Mouse (Mus musculus): Measurements from ENCODE around the gene Sf3b1. TPM values are rescaled to one million over a fixed set of nuclear protein-coding genes. Genes with fewer than 3 reads are reported as not detected.

The Sf3b1 gene
- polyA plus RNA-seq (2014; fragmentation: Illumina TruSeq; extraction: RNeasy Lipid Tissue Mini Kit (QIAGEN cat#74804); ENCODE audit: insufficient read depth, low read depth, low replicate concordance): 55.3 TPM

DNA sequence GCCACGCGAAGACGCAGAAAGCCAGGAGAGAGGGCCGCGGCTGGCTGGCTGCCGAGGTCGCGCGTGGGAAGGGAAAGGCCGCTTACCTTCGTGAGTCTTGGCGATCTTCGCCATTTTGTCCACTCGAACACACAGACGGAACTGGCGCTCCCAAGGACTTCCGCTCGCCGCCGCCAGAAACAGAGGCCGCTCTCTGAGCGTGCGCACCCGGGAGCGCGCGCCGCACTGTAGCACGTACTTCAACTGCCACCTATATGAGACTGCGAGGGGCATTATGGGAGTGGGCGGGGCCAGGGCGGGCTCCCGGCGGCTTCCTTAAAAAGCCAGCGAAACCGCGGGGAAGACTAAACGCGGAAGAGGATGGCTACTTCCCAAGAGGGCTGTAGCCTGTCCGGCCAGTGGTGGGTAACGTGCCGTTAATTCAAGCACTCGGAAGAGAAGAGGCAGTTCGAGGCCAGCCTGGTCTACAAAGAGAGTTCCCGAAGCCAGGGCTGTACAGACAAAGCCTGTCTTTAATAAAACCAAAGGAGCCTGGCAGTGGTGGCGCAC is at the start of gene Sf3b1:
TSS of gene Sf3b1 (minus strand) at position 229 of the 549 bp plus-strand sequence.

DNA sequence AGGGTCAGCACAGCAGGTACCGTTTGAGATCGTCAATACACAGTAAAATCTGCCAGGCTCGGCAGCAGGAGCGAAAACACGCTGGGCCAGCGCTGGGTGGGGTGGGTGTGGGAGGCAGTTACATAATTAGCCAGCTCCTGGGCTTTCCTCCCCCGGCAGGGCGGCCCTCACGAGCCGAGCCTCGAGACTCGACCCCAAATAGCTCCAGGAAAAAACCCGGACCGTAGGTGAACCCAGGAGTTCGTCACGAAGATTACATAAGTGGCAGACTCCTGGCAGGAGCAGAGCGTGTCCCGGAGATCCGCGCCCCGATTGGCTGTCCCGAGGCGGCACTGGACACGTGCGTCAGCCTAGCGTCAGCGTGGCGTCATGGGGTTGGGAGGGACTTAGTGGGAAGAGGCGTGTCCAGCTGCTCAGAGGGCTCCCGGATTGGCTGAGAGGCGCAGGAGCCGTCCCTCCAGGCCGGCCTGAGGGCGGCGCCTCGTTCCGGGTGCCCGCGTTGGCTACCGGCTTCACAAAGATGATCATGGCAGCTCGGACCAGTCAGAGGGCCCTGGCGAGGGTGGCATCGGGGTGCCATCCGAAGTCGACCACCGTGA is 25.2 kb upstream of the Sf3b1 start, which contains the start of gene Coq10b:
TSS of gene Coq10b (plus strand) at position 416 of the 599 bp plus-strand sequence.

Other genes starting within 250 kb of the Sf3b1 start
- gene Ankrd44, start 101.1 kb downstream of the Sf3b1 start, polyA plus RNA-seq (2014; fragmentation: Illumina TruSeq; extraction: RNeasy Lipid Tissue Mini Kit (QIAGEN cat#74804); ENCODE audit: insufficient read depth, low read depth, low replicate concordance): 31.1 TPM
- 37.8 TPM for gene Coq10b, start 25.3 kb upstream of the Sf3b1 start, polyA plus RNA-seq (2014; fragmentation: Illumina TruSeq; extraction: RNeasy Lipid Tissue Mini Kit (QIAGEN cat#74804); ENCODE audit: insufficient read depth, low read depth, low replicate concordance)
- 181 TPM for gene Hspe1, start 60.7 kb upstream of the Sf3b1 start, polyA plus RNA-seq (2014; fragmentation: Illumina TruSeq; extraction: RNeasy Lipid Tissue Mini Kit (QIAGEN cat#74804); ENCODE audit: insufficient read depth, low read depth, low replicate concordance)
- gene Hspd1, start 60.8 kb upstream of the Sf3b1 start, polyA plus RNA-seq (2014; fragmentation: Illumina TruSeq; extraction: RNeasy Lipid Tissue Mini Kit (QIAGEN cat#74804); ENCODE audit: insufficient read depth, low read depth, low replicate concordance): 88.3 TPM
- gene Mob4, start 103.8 kb upstream of the Sf3b1 start, polyA plus RNA-seq (2014; fragmentation: Illumina TruSeq; extraction: RNeasy Lipid Tissue Mini Kit (QIAGEN cat#74804); ENCODE audit: insufficient read depth, low read depth, low replicate concordance): 40.1 TPM
- gene Rftn2, start 199.3 kb upstream of the Sf3b1 start, polyA plus RNA-seq (2014; fragmentation: Illumina TruSeq; extraction: RNeasy Lipid Tissue Mini Kit (QIAGEN cat#74804); ENCODE audit: insufficient read depth, low read depth, low replicate concordance): 13.3 TPM
- gene Mars2, start 209.7 kb upstream of the Sf3b1 start, polyA plus RNA-seq (2014; fragmentation: Illumina TruSeq; extraction: RNeasy Lipid Tissue Mini Kit (QIAGEN cat#74804); ENCODE audit: insufficient read depth, low read depth, low replicate concordance): 0.95 TPM